Mouse (Mus musculus) heart, postnatal 10 days (tissue): ENCODE results near the gene Rhox4c. TPM values are rescaled to one million over a fixed set of nuclear protein-coding genes. Genes with fewer than 3 reads are reported as not detected.
"Not testable (repeated sequence)": the region's sequence is repeated elsewhere in the genome, so short reads cannot be mapped to it uniquely, and the experiment has no call there.

Source experiments
- DNase-seq, 2 experiments: peaks; one replicate each; pipeline ENCODE4 v3.0.0; 2021
- intact Hi-C: fragments of 180-260 bp; cut with DNase I; formaldehyde crosslinking; loops from one replicate; pipeline ENCODE4 v1.15.1; 2025
- total RNA-seq, 2 experiments: library from RNA; stranded (reverse); gene quantifications; 2 replicates each; pipeline ENCODE4 v1.2.3; 2021

The Rhox4c gene
- total RNA-seq: not detected

- intact Hi-C loops, DNase-seq: not testable (repeated sequence)
Observed at GRCm38 (mm10) chrX:37480037-37480436, at the start of gene Rhox4c. Gene Rhox4c, plus strand, starts transcription at chrX:37480337.

GRCm38 (mm10) chrX:37432194-37432593, 47.9 kb upstream of the Rhox4c start, which contains the start of gene Rhox4b:
Gene Rhox4b, plus strand, starts transcription at chrX:37432494.
- intact Hi-C loops, DNase-seq: not testable (repeated sequence)

GRCm38 (mm10) chrX:37453380-37453779, 26.8 kb upstream of the Rhox4c start, which contains the start of gene Rhox2c:
Gene Rhox2c, plus strand, starts transcription at chrX:37453680.
- DNase-seq, intact Hi-C loops: not testable (repeated sequence)

- intact Hi-C loops, DNase-seq: not testable (repeated sequence)
Observed at GRCm38 (mm10) chrX:37458285-37458684, 21.9 kb upstream of the Rhox4c start, which contains the start of gene Rhox3c. Gene Rhox3c, plus strand, starts transcription at chrX:37458585.

GRCm38 (mm10) chrX:37514059-37514458, 33.9 kb downstream of the Rhox4c start, which contains the start of gene Rhox4d:
Gene Rhox4d, plus strand, starts transcription at chrX:37514359.
- intact Hi-C loops, DNase-seq: not testable (repeated sequence)

GRCm38 (mm10) chrX:37530152-37530551, 50.0 kb downstream of the Rhox4c start, which contains the start of gene Rhox2e:
Gene Rhox2e, plus strand, starts transcription at chrX:37530452.
- intact Hi-C loops: not testable (repeated sequence)

More at GRCm38 (mm10) chrX:37530152-37530551, 50.0 kb downstream of the Rhox4c start, which contains the start of gene Rhox2e:
- DNase-seq: not testable (repeated sequence)

Other genes starting within 250 kb of the Rhox4c start
- not detected for gene Rhox2a, start 235.4 kb upstream of the Rhox4c start, total RNA-seq
- gene Rhox3a, start 230.4 kb upstream of the Rhox4c start, total RNA-seq: not detected
- gene Rhox4a, start 215.0 kb upstream of the Rhox4c start, total RNA-seq: not detected
- not detected for gene Rhox3a2, start 100.3 kb upstream of the Rhox4c start, total RNA-seq
- not detected for gene Rhox4a2, start 89.5 kb upstream of the Rhox4c start, total RNA-seq
- gene Rhox2b, start 68.3 kb upstream of the Rhox4c start, total RNA-seq: not detected
- not detected for gene Rhox4b, start 47.8 kb upstream of the Rhox4c start, total RNA-seq
- gene Rhox2c, start 26.7 kb upstream of the Rhox4c start, total RNA-seq: not detected
- not detected for gene Rhox3c, start 21.8 kb upstream of the Rhox4c start, total RNA-seq
- not detected for gene Rhox2d, start 13.1 kb downstream of the Rhox4c start, total RNA-seq
- gene Rhox4d, start 34.0 kb downstream of the Rhox4c start, total RNA-seq: not detected
- not detected for gene Rhox2e, start 50.1 kb downstream of the Rhox4c start, total RNA-seq
- gene Rhox3e, start 61.7 kb downstream of the Rhox4c start, total RNA-seq: not detected
- gene Rhox4e, start 77.1 kb downstream of the Rhox4c start, total RNA-seq: not detected
- gene Rhox2f, start 91.1 kb downstream of the Rhox4c start, total RNA-seq: not detected
- not detected for gene Rhox3f, start 100.7 kb downstream of the Rhox4c start, total RNA-seq
- gene Rhox4f, start 127.4 kb downstream of the Rhox4c start, total RNA-seq: not detected
- not detected for gene Rhox3g, start 148.3 kb downstream of the Rhox4c start, total RNA-seq
- not detected for gene Rhox2g, start 163.1 kb downstream of the Rhox4c start, total RNA-seq
- gene Rhox4g, start 171.0 kb downstream of the Rhox4c start, total RNA-seq: not detected
- not detected for gene Rhox3h, start 188.4 kb downstream of the Rhox4c start, total RNA-seq
- gene Rhox2h, start 192.9 kb downstream of the Rhox4c start, total RNA-seq: not detected